Mouse (Mus musculus): ENCODE measurements at regions not wholly inside any gene's neighbourhood (a gene's known extent, or its start where the extent isn't known, plus 50 kb on each side); places are given as distances from the start of the nearest gene placed in this dataset.

DNA sequence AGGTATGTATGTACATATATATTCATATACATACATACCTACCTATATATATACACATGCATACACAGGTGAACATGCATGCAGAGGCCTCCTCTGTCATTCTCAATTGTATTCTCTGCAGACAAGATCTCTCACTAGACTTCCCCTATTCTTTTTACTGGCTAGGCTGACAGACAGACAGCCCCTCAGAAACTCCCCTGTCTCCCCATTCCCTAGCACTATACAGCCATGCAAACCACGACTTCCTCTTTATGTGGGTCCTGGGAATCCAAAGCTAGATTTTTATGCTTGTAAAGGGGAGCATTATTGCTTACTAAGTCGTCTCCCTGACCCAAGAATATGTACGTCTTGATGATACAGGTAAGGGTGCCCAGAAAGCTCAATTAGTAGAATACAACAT is 86.9 kb downstream of the Fam124b start:
- no peak for DNase-seq

DNA sequence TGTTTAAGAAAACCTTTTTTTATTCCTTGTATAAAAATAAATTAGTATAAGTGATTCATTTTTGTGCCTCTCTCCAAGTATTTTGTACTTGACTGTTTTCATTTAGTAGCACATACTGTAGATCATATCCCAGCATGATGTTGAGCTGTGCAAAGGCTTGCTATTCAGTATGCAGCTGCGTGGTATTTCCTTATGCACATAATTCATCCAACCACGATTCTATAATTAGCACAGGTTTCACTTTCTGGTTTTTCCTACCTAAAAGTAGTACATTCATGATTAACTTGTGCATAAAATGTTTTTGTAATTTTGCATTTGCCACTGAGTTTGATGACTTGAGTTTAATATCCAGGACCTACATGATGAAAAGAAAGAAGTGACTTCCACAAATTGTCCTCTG is 94.3 kb downstream of the Fam124b start:
- no peak for DNase-seq

DNA sequence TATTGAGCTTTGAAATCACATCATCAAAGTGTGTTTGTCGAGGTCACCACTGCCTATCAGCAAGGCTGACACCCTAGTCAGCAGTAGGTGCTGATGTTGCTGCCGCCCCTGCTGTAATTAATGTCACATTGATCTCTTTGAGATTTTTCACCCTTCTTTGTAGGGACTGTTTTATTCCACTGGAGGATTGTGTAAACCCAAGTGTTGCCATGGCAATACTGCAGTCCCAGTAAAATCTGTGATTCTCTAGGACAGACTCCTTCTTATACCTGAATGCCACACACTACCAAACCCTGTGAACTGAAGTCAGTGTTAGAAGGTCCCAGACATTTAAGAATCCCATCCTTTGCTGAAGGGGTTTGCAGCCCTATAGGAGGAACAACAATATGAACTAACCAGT is 102.4 kb downstream of the Fam124b start:
- no peak for DNase-seq

DNA sequence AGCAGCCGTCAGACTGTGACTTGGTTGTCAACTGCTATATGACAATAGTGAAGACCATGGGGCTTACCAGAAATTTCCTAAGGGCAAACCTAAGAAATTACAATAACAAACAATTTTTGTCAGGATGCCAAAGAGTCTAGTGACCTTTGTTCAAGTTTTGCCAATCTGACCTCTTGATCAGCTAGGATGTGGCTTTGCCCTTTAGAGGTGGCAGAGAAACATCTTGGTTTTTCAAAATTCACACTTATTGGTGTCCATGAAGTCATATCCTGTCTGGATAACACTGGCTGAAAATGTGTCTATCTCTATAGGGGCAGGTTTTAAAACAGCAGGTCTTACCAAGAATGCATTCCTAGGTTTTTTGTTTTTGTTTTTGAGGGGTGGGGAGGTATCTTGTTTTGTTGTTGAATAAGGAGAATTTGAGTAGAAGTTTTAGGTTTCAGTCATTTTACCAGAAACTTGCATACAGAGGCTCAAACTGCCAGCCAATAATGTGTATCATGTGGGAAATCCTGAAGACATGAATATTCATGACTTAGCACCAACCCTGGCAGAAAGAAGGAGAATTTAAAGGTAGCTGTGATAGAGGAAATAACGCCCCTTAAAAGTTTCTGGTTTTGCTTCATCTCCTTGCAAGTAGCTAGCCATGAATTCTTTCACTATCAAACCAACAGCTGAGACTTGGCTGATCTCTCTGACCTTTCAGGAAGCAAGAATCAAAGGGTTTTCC is 110.4 kb downstream of the Fam124b start:
- no peak for DNase-seq

DNA sequence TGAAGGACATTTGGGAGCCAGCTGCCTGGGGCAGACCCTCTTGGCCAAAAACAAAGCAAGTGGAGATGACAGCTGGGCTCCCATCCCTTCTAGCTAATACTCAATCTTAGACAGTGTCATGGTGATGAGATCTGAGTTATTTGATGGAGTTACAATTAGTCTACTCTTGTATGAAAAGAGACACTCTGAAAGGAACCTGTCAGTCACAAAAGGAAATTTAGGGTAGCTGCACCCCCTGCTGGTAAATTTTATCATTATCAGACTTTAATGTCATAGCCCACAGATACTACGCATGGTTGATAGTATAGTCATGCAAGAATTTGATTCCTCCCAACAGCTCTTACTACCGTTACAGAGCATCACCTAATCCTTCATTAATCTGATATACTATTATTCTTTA is 112.0 kb downstream of the Fam124b start:
- peak; percentile 28 for DNase-seq

DNA sequence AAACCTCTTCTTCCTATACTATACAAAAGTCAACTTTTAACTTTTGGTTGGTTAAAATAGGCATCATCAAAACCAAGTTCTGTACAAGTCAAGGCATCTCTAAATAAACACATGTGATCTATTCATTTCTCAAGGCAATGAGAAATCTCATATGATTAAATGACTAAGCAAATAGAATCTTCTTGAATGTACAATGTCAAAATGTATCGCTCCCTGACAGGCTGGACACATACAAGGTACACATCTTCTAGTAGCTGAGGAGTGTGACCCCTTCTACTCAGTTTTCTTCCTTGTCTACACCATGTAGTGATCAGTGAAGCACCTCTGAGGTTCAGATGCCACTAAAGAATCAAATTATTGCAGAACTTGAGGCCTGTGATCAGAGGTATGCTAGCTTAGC is 120.0 kb downstream of the Fam124b start:
- DNase-seq, result no peak

DNA sequence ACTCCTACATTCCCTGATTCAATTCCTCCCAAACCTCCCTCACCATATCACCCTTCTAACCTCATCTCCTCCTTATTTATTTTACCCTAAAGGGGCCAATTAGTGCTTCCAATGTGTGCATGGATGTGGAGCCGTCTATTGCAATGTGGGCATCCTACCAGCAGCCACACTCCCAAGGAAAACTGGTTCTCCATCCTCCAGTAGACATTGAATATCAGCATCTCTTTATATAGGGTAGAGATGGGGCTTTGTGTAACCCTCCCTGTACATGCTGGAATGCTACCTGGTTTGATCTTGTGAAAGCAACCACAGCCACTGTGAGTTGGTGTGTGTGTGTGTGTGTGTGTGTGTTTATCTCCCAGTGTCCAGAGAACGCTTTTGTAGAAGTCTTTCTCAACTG is 126.5 kb downstream of the Fam124b start:
- no peak for DNase-seq

DNA sequence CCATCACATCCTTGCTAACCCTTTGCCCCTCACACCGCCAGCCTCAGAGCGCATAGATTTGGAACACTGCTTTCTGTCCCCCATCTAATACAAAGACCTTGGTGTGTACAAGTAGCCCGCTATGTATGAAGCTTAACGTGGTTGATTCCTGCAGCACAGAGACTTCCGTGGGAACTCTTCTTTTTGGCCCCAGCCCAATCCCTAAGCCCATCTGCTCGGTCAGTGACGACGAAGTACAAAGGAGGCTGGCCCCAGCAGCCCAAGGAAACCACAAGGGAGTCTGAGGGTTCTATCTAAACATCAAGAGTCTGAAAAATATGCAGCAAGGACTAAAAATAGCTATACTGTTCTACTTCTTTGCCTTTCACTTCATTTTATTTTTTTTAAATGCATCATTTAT is 126.9 kb downstream of the Fam124b start:
- DNase-seq, result no peak

DNA sequence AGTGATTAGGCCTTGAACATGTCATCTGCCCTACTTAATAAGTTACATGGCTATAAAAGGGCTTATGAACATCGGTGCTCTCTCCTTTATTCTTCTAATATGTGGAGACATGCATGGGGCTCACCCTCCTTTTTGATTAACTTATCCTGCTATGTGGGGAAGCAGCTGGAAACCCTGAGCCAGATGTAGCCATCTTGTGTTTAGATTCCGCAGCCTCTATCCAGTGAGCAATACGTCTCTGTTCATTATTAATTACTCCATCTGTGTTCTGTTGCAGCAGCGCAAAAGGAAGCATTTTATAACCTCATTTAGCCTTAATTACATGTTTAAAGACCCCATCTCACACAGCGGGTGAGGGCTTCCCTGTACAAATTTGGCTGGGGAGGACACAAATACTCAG is 129.6 kb downstream of the Fam124b start:
- DNase-seq, result no peak

DNA sequence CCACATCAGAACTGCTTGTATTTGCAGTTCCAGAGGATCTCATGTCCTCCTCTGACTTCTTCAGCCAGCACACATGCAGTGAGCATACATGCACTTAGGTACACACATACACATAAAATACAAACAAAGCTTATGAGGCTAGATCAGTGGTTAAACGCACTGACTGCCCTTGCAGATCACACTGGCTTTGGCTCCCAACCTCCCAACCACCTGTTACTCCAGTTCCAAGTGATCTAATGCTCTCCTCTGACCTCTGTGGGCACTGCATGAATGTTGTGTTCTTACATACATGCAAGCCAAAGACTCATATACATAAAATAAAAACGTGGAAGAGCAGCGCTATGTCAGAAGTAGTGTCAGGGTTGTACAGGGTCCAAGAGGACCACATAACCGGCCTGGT is 141.9 kb downstream of the Fam124b start:
- no peak for DNase-seq

DNA sequence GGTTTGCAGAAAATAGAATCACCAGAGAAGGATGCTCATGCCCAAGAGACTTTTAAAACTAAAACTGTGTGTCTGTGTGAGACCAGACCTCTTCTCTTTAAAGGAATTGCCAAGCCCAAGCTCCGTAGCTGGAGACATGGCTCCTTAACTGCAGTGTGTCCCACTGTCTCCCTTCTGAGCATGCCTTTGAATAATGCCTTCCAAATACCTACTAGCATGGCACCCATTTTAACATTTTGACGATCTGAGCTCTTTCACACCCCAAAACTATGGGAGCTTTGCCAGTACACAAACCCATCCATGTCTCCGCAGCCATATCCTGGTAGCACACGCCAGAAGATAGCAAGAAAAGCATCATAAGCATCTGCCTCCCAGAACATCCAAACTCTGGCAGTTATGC is 143.9 kb downstream of the Fam124b start:
- DNase-seq, result no peak

DNA sequence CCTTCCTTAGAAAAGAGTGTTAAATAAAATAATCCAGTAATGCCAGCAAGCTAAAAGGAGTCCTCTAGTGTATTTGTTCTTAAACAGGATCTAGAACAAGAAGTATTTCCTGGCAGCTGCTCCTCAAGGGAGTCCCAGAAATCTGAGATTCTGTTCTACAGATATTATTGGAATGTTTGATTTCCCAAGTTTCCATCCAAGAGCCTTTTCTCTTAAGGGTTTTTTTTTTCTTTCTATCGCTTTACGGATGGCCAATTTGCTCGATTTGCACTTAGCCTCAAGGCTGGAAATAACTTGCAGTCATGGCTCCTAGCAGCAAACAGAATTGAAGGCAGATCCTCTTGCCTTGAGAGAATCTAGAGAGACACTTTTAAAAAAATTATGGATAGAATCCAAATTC is 144.3 kb downstream of the Fam124b start:
- DNase-seq, result no peak

DNA sequence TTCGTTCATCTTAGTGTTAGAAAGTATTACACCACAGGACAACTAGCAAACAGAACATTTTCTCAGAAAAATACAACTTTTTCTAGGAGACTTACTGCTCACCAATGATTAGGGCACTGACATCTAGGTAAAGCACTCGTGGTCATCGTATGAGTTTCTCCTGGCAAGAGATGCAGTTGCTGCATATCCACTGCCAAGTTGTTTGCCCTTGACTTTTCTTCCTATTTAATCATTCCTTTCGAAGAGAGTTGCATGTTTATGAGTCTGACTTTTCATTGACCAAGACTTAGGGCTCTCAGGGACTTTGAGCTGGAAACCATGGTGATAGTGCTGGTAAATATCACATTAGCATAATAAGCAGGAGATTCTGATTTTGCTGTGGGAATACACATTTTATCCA is 149.1 kb downstream of the Fam124b start:
- peak; percentile 50 for DNase-seq

DNA sequence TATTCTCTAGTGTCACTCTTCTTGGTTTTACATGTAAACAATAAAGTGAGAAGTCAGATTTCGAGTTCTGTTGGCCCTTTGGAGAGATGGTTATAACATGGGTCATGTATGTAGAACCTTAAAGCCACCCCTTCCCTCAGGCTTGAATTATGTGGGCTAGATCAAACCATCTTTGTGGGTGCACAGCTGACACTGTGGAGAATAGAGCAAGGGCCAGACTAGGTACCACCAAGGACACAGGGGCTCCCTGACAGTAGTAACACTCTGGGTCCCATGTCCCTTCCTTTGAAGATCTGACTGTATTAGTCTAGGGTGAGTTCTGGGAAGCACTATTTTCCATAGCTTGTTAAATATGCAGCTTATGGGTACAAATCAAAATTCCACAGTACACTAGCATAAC is 156.2 kb downstream of the Fam124b start:
- DNase-seq, result no peak

DNA sequence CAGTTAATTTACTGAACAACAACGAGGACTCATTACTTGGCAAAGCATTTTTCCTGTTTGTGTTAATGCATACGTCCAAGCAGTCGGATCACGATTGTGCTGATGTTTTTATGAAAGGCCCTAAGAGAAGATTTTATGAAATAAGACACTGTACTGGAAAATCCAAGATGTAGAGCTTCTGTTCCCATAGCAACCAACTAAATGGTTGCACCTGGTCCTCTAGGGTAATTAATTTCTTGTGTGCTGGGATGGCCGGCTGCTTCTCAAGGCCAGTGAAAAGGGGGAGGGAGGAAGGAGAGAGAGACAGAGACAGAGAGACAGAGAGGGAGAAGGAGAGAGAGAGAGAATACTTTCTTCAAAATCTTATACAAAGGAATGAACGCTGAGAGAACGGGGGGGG is 156.6 kb downstream of the Fam124b start:
- DNase-seq, result no peak

DNA sequence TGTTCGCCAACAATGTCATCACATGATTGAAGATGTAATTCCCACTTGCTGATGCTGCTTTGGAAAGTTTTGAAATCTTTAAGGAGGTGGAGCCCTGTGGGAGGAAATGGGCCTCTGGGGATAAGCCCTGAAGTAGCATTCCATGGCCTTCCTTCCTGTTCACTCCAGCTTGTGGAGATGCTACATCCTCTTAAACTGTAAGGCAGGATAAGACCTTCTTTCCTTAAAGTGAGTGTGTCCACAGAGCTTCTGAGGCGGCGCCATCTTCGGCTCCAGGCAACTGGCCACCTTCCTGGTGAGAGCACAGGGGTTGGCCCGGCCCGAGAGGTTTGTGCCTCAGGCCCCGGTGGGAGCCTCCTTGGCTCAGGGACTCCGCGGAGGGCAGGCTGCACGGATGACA is 173.1 kb downstream of the Fam124b start:
- no peak for DNase-seq

DNA sequence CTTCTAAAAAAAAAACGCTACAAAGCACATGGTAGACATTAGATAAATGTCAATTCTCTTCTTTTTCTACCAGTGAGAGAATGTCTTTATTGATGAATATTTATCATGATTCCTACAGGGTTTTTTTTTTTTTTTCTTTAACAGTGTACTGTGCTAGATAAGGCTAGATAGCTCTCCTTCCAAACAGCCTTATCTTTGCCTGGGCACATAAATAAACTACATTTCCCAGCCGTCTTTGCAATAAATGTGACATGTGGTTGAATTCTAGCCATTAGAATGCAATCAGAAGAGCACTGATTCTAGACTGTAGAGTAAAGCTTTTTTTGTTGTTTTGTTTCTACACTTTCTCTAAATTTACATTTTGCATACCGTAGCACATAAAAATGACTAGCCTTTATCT is 177.9 kb downstream of the Fam124b start:
- no peak for DNase-seq

DNA sequence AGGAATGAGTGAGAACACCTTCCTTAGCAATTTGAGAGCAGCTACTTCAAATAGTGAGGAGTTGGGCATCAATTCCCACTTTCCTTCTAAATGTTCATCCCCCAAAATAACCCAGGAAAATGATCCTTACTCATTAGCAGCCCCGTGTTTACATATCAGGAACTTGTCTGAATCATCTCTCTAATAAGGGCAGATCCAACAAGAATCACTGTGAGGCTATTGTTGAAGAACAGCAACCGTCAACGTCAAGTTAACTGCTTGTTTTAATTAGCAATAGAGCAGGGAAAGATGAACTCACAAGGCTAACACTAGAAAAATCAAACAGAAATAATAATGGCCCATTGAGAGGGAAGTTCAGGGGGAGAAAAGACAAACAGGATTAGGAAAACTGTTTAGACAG is 178.4 kb downstream of the Fam124b start:
- DNase-seq, result no peak

DNA sequence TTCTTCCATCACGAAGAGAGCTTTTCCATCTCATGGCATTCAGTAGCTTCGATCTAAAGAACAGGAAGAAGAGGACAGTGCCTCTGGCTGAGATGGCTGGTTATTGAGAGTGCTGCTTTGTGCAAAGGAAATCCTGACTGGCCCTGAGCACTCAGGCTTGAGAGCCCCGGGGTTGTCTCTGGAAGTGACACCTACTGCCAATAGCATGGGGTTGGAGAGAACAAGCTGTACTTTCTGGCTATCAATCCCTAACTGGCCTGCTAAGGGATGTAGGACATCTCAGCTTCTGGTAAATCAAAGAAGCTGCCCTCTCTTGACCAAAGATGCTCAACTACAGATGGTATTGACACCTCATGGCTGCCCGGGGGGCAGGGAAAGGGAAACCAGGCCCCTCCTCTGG is 178.2 kb upstream of the Serpine2 start:
- no peak for DNase-seq

DNA sequence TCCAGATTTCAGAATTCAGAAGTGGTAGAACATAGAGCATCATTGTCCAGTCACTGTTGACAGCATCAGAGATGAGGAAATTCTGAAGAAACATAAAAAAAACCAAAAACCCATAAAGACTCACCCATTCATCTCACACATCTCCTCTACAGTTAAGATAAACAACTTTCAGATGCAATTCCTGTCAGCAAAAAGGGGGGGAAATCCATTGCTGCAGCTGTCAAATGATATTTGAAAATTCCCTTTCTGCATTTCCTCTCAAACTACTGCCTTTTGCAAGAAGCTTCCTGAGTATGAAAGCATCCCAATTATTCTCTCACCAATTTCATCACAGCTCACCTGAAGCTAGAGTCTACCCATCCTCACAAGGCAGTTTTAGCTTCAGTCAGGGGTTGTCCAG is 177.1 kb upstream of the Serpine2 start:
- DNase-seq, result no peak

DNA sequence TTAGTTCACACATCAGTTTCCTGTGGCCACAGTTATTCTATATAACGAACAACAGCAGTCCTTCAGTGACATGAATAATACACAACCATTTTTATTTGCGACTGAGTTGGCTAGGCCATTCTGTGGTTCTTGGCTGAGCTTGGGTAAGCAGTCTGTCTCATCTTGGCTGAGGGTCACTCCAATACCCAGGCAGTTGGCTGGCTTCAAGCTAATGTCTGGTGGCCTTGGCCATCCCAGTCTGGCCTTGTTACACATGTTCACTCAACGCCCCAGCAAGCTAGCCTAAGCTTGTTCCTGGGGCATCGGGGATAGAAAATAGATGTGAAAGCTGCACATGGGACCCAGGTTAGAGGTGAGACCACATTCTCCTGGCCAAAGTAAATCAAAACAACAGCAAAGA is 175.5 kb upstream of the Serpine2 start:
- peak; percentile 50 for DNase-seq

DNA sequence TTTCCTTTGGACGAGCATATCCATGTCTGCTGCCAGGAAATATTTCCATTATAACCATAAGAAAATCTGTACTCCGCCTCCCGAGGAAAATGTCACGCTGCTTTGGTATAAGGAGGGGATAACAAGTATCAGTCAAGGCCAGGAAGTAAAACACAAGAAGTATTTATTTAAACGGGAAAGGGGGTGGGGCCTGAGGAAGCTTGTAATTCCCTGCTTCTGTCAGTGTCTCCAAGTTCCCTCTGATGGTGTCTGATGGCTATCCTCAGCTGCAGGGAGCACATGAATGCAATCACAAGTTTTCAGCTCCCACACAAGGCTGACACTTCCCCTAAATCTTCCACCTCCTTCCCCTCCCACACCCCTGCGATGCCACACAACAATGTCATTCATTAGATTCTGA is 172.5 kb upstream of the Serpine2 start:
- no peak for DNase-seq

DNA sequence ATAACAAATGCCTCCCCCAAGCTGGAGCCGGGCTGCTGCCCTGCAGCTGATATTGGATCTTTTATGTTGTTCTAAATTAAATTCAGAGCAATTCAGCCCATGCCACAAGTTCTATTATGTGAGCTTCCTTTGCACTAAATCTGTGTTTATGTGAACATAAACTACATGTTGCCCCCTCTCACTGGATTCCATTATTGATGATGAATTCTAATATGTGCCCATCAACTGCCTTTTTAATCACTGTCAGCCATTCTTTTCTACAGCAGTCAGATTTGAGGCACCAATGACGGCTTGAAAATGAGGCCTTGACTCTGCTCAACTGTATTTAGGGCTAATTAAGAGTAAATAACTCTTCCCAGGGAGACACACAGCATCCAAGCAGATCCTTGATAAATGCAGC is 172.1 kb upstream of the Serpine2 start:
- no peak for DNase-seq

DNA sequence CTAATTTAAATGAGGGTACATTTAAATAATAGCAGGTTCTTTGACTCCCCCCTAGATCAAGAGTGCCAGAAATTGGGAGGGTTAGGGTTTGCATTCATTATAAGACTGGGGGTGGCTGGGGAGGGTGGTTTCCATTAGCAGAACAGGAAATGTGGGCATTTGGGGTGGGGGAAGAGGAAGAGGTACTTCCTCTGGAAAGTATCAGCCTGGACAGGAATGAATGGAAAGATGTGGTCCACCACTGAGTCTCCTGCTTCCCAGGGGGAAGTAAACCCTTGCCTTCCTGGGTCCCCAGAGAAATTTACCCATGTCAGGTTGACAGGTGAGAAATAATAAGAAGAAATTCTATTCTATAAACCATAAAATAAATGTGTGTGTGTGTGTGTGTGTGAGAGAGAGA is 171.5 kb upstream of the Serpine2 start:
- DNase-seq, result no peak

DNA sequence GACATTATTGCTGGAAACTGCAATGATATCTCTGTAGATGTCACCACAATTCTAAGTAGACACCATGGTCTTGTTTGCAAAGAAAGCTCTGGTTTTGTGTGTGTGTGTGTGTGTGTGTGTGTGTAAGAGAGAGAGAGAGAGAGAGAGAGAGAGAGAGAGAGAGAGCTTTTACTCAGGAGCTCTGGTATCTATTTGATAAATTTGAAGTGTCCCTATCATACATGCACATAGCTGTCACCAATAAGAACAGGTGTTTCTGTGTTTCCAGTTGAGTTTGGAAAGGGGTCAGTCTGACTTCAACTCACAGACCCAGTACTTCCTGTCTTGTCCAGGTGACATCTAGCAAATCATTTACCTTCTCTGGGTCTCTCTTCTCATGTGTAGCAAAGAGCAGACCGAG is 169.7 kb upstream of the Serpine2 start:
- no peak for DNase-seq

Measured in adrenal gland, postnatal 14 days (tissue).